Mouse (Mus musculus) liver, adult 2 months (tissue): ENCODE data around the gene Cdh13.

Source experiments
- CTCF ChIP-seq: fragments of 200-500 bp; IDR thresholded peaks from 2 replicates; pipeline ENCODE4 v1.5.1; 2011; ENCODE audit warnings: low read depth, low read length, control low read depth
- POLR2A ChIP-seq: fragments of 200-500 bp; IDR thresholded peaks from 2 replicates; pipeline ENCODE4 v1.6.1; 2011; ENCODE audit warnings: low read length, control low read depth; ENCODE audit not compliant: insufficient read depth; ENCODE audit errors: extremely low read depth

- TF ChIP-seq POLR2A, result no peak
- no peak for TF ChIP-seq CTCF
Measured at GRCm38 (mm10) chr8:118415672-118416071, 132.1 kb downstream of the Cdh13 start.
